Mouse (Mus musculus) C2C12 (cell line): ENCODE data around the gene Zfyve1.

Experiments
- CEBPB ChIP-seq: IDR thresholded peaks from one replicate; pipeline ENCODE4 v1.6.1; 2011; ENCODE audit warnings: low read depth, mild to moderate bottlenecking, control low read depth, moderate library complexity
- CTCF ChIP-seq: IDR thresholded peaks from one replicate; pipeline ENCODE4 v1.5.1; 2011; ENCODE audit not compliant: control insufficient read depth, insufficient read depth, insufficient read length
- FOSL1 ChIP-seq: IDR thresholded peaks from one replicate; pipeline ENCODE4 v1.8.0; 2011; ENCODE audit warnings: mild to moderate bottlenecking, low read length; ENCODE audit not compliant: poor library complexity, insufficient read depth, severe bottlenecking
- MAX ChIP-seq: IDR thresholded peaks from one replicate; pipeline ENCODE4 v1.6.1; 2011; ENCODE audit warnings: mild to moderate bottlenecking, control low read depth
- MYOD1 ChIP-seq: IDR thresholded peaks from one replicate; pipeline ENCODE4 v1.6.1; 2011; ENCODE audit warnings: low read depth; ENCODE audit not compliant: control insufficient read depth, insufficient read length
- MYOG ChIP-seq: IDR thresholded peaks from one replicate; pipeline ENCODE4 v1.6.1; 2011; ENCODE audit not compliant: control insufficient read depth, insufficient read length; ENCODE audit errors: extremely low read depth
- USF1 ChIP-seq: IDR thresholded peaks from one replicate; pipeline ENCODE4 v1.6.1; 2011; ENCODE audit warnings: low read depth, mild to moderate bottlenecking, control low read depth, moderate library complexity

DNA sequence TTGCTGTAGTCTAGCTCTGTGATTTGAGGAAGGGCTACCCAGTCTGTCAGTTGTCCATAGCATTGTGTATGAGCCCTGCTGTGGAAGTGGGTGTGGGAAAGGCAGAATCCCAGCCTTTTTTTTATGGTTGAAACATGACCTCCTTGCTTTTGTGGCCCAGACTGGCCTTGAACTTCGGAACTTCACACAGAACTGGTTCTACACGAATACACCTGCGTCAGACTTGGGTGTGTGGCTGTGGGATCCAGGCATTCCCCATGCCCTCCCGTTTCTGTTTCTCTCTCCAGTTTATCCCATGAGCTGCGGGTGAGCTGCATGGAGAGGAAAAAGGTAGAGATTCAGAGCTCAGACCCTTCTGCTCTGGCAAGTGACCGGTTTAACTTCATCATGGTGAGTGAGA, 65.0 kb downstream of the Zfyve1 start:
- TF ChIP-seq MAX (no peak), CTCF (no peak), USF1 (no peak), CEBPB (no peak), MYOD1 (no peak), MYOG (no peak), FOSL1 (no peak)
